In the genomic region with DNA sequence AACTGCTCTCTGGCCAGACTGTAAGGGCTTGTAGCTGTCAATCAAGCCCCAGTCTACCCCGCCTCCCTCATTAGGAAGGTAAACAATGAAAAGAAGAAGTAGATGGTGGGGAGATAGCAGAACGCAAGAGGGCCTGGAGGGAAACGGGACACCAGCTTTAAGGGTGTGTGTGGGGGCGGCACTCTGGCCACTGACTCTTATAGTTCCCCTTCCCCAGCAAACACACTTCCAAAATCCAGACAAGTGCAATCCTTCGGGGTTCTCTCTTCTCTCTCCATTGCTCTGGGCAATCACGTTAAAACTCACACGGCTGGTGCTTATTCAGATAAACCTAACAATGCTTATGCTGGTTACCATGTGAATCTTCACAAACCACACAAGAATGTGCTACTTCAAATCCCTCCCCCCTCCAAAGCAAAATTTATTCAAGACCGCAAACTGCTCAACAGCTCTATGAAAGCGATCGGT, we compare ENCODE assay signal across 10 mouse cellular contexts. TPM values are rescaled to one million over a fixed set of nuclear protein-coding genes. Genes with fewer than 3 reads are reported as not detected.
DNase-seq lines count a peak whose midpoint lies in the region; ATAC-seq and TF ChIP-seq lines count a peak whose summit lies in the region.
"Had no signal": no experiment of that assay in that cellular context is flagged by ENCODE, and none has a peak within 500 bp of the region (broad histone marks: within the 10 kb centered on the region; RNA-seq: fewer than 3 reads in every experiment).

No protein-coding gene starts in this region.

- no peak for DNase-seq in lung, embryonic 14.5 days
- no peak for DNase-seq in lung, adult 2 months
- DNase-seq in embryo, embryonic 10 days (ENCODE audit: low spot score), result peak; percentile 75
- DNase-seq in gastrocnemius, adult 8-10 months (ENCODE audit: low spot score in 2 of 2), result no peak
- no peak for DNase-seq in layer of hippocampus, postnatal 36 days
- DNase-seq: gastrocnemius, postnatal 36 days had no signal

- TF ChIP-seq POLR2A in lung, adult 2 months (IDR thresholded peaks at IDR 0.05; ENCODE audit: borderline replicate concordance, extremely low read depth, low read depth, low read length), result no peak

- WGBS in lung, embryonic 14.5 days, result 4% methylated on average over 10 of the region's 10 CpGs
- WGBS in lung, adult 2 months, result 44% methylated on average over 10 of the region's 10 CpGs
- 3% methylated on average over 10 of the region's 10 CpGs for WGBS in hindbrain, embryonic 13.5 days
- WGBS in neural tube, embryonic 12.5 days, result 1% methylated on average over 10 of the region's 10 CpGs
- WGBS in kidney, embryonic 14.5 days, result 5% methylated on average over 10 of the region's 10 CpGs

- H3K4me2 ChIP-seq in lung, embryonic 14.5 days, result peak overlapping the region; percentile 50
- H3K4me2 ChIP-seq in hindbrain, embryonic 13.5 days, result peak overlapping the region; percentile 30
- H3K4me2 ChIP-seq in neural tube, embryonic 12.5 days (replicated peaks), result peak overlapping the region; percentile 35; the same call in 1 of the 2 replicates
- no peak overlapping the region for H3K4me2 ChIP-seq in kidney, embryonic 14.5 days (replicated peaks; ENCODE audit: low read depth, low read length)

- no peaks in the 10 kb centered on the region for H3K4me1 ChIP-seq in lung, embryonic 14.5 days (ENCODE audit: insufficient read depth)
- H3K4me1 ChIP-seq in lung, adult 2 months (ENCODE audit: control insufficient read depth, insufficient read depth, low read length), result peaks cover 5% of the 10 kb centered on the region; the same call in 1 of the 2 replicates
- peaks cover 18% of the 10 kb centered on the region for H3K4me1 ChIP-seq in hindbrain, embryonic 13.5 days (replicated peaks)
- peaks cover 23% of the 10 kb centered on the region for H3K4me1 ChIP-seq in neural tube, embryonic 12.5 days
- H3K4me1 ChIP-seq in kidney, embryonic 14.5 days (ENCODE audit: control insufficient read depth, insufficient read depth, low read length), result 0 out of 2 replicates have a peak, but pooled peaks cover 2% of the 10 kb centered on the region

- H3K9ac ChIP-seq in lung, embryonic 14.5 days, result no peak overlapping the region
- no peak overlapping the region for H3K9ac ChIP-seq in hindbrain, embryonic 13.5 days
- H3K9ac ChIP-seq in neural tube, embryonic 12.5 days, result no peak overlapping the region
- no peak overlapping the region for H3K9ac ChIP-seq in kidney, embryonic 14.5 days (ENCODE audit: low read depth, low read length)
- H3K9ac ChIP-seq: stomach, embryonic 15.5 days had no signal

- H3K4me3 ChIP-seq in lung, embryonic 14.5 days (ENCODE audit: low read depth, low read length), result 0 out of 2 replicates have a peak overlapping the region, but pooled peaks have one; percentile 12
- no peak overlapping the region for H3K4me3 ChIP-seq in lung, adult 2 months (replicated peaks; ENCODE audit: extremely low read depth, low read depth, low read length)
- H3K4me3 ChIP-seq in hindbrain, embryonic 13.5 days, result no peak overlapping the region; the same call in 1 of the 2 replicates
- H3K4me3 ChIP-seq in neural tube, embryonic 12.5 days, result no peak overlapping the region
- no peak overlapping the region for H3K4me3 ChIP-seq in kidney, embryonic 14.5 days (ENCODE audit: low read length)
- H3K4me3 ChIP-seq: stomach, embryonic 15.5 days had no signal

- H3K36me3 ChIP-seq in lung, embryonic 14.5 days (ENCODE audit: insufficient read depth), result no peaks in the 10 kb centered on the region
- H3K36me3 ChIP-seq in hindbrain, embryonic 13.5 days, result no peaks in the 10 kb centered on the region
- H3K36me3 ChIP-seq in neural tube, embryonic 12.5 days, result no peaks in the 10 kb centered on the region
- H3K36me3 ChIP-seq in kidney, embryonic 14.5 days (ENCODE audit: control insufficient read depth, insufficient read depth, low read length), result no peaks in the 10 kb centered on the region
- H3K36me3 ChIP-seq: stomach, embryonic 15.5 days had no signal

- peaks cover 57% of the 10 kb centered on the region for H3K27me3 ChIP-seq in lung, embryonic 14.5 days (ENCODE audit: insufficient read depth, low read length)
- peaks cover 80% of the 10 kb centered on the region for H3K27me3 ChIP-seq in hindbrain, embryonic 13.5 days
- peaks cover 75% of the 10 kb centered on the region for H3K27me3 ChIP-seq in neural tube, embryonic 12.5 days (replicated peaks)
- peaks cover 64% of the 10 kb centered on the region for H3K27me3 ChIP-seq in kidney, embryonic 14.5 days (ENCODE audit: control insufficient read depth, insufficient read depth, low read length)

- H3K9me3 ChIP-seq in lung, embryonic 14.5 days (ENCODE audit: low read depth, low read length), result no peaks in the 10 kb centered on the region
- H3K9me3 ChIP-seq in hindbrain, embryonic 13.5 days, result no peaks in the 10 kb centered on the region
- no peaks in the 10 kb centered on the region for H3K9me3 ChIP-seq in neural tube, embryonic 12.5 days
- H3K9me3 ChIP-seq in kidney, embryonic 14.5 days (ENCODE audit: control insufficient read depth, low read length), result no peaks in the 10 kb centered on the region
- H3K9me3 ChIP-seq: stomach, embryonic 15.5 days had no signal

- peak; percentile 18; the same call in 1 of the 2 replicates for ATAC-seq in lung, embryonic 14.5 days (ENCODE audit: insufficient read depth)
- ATAC-seq in hindbrain, embryonic 13.5 days (ENCODE audit: low FRiP score), result peak; percentile 52; the same call in 1 of the 2 replicates
- ATAC-seq in neural tube, embryonic 12.5 days (ENCODE audit: low FRiP score, low read depth), result peak; percentile 42; the same call in 1 of the 2 replicates
- ATAC-seq in kidney, embryonic 14.5 days (ENCODE audit: low FRiP score, low TSS enrichment), result no peak

- TF ChIP-seq CTCF in lung, embryonic 14.5 days (IDR thresholded peaks at IDR 0.05; ENCODE audit: low read depth), result no peak
- TF ChIP-seq CTCF in lung, adult 2 months (IDR thresholded peaks at IDR 0.05; ENCODE audit: insufficient read depth, low read length), result no peak

- no peak overlapping the region for H3K27ac ChIP-seq in lung, embryonic 14.5 days (ENCODE audit: low read depth)
- H3K27ac ChIP-seq in hindbrain, embryonic 13.5 days, result 0 out of 2 replicates have a peak overlapping the region, but pooled peaks have one; percentile 55
- H3K27ac ChIP-seq in neural tube, embryonic 12.5 days, result no peak overlapping the region
- H3K27ac ChIP-seq in kidney, embryonic 14.5 days (ENCODE audit: low read depth, low read length), result no peak overlapping the region
- H3K27ac ChIP-seq: stomach, embryonic 15.5 days had no signal

RNA-seq across cellular contexts. Expression of gene Otx1, which starts 5.5 kb away (rescaled TPM):
- 0.38 and 0.39 TPM in 2 replicates for polyA plus RNA-seq in lung, embryonic 14.5 days (2014; fragmentation: Nextera tagmentation; extraction: Ambion mirVana)
- 0.70 and 1.5 TPM in 2 replicates for polyA plus RNA-seq in lung, adult 2 months (2012; rRNA removed)
- polyA plus RNA-seq in hindbrain, embryonic 13.5 days (2015; fragmentation: Nextera tagmentation; extraction: Ambion mirVana), result 1.6 and 2.1 TPM in 2 replicates
- polyA plus RNA-seq in neural tube, embryonic 12.5 days (2016; fragmentation: Nextera tagmentation; extraction: Ambion mirVana), result not detected in 2 replicates
- not detected for total RNA-seq in gastrocnemius, adult 8-10 months (2022)
- polyA plus RNA-seq in kidney, embryonic 14.5 days (2014; fragmentation: Nextera tagmentation; extraction: Ambion mirVana), result not detected in 2 replicates
- 1 to 10 TPM; 3.1 to 4.6 TPM for total RNA-seq in layer of hippocampus, postnatal 36 days (2021)
- total RNA-seq: gastrocnemius, postnatal 36 days had no signal
